Mouse (Mus musculus): ENCODE measurements around the gene Pex11g.

GRCm38 (mm10) chr8:3449226-3449625 lies 18.3 kb downstream of the Pex11g start:
- TF ChIP-seq POLR2A (IDR thresholded peaks at IDR 0.05; ENCODE audit: low read depth, low read length) (no peak), CTCF (conservative IDR thresholded peaks at IDR 0.05; ENCODE audit: insufficient read depth, insufficient read length, low read depth, low read length) (no peak)
